Mouse (Mus musculus) cerebellum, adult 2 months (tissue): ENCODE results near the gene Ret.

Experiments
- CTCF ChIP-seq: fragments of 200-500 bp; IDR thresholded peaks from 2 replicates; pipeline ENCODE4 v1.5.1; 2011; ENCODE audit warnings: low read depth, mild to moderate bottlenecking, control low read depth, low read length, moderate library complexity, borderline replicate concordance; ENCODE audit not compliant: insufficient read depth
- POLR2A ChIP-seq: fragments of 200-500 bp; IDR thresholded peaks from 2 replicates; pipeline ENCODE4 v1.6.1; 2011; ENCODE audit warnings: low read length, control low read depth, borderline replicate concordance; ENCODE audit not compliant: insufficient read depth

DNA sequence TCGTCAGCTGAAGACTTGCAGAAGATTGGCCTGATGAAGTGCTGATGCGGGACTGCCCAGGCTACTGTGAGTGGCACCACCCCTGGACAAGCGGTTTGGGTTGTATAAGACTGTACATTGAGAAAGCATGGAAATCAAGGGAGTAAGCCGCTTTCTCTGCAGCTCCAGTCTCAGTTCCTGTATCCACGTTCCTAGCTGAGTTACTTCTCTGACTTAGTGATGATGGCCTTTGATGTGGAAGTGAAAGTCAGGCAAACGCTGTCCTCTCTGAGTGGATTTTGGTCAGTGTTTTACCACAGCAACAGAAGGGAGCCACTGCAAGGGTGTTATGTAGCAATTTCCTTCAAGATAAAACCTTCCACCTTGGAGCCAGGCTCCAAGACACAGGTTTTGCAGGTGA lies 56.6 kb downstream of the Ret start:
- TF ChIP-seq POLR2A (no peak), CTCF (no peak)
